Mouse (Mus musculus): ENCODE measurements at regions not wholly inside any gene's neighbourhood (a gene's known extent, or its start where the extent isn't known, plus 50 kb on each side); places are given as distances from the start of the nearest gene placed in this dataset.
"Not testable (repeated sequence)": the region's sequence is repeated elsewhere in the genome, so short reads cannot be mapped to it uniquely, and the experiment has no call there.

- no peak for DNase-seq
Observed at GRCm38 (mm10) chr12:114285082-114285481, 741.4 kb downstream of the Adam6a start.

DNA sequence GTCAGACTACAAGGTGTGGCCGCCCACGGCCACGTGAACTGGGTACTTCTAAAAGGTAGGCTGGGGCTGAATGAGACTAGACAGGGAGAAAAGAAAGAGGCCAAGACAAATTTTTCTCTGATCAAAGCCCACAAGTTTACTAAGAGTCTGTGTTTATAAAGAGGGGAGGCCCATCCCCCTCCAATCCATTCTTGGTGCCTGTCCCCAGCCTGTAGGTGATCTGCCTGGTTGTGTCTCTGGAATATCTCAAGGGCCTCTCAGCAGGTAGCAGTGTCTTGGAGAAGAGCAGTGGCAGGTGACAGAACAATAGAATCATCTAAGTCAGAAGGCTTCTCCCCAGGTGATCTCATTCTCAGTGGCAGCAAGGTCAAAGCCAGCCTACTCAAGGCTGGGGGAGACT, 743.3 kb downstream of the Adam6a start:
- DNase-seq, result no peak

DNA sequence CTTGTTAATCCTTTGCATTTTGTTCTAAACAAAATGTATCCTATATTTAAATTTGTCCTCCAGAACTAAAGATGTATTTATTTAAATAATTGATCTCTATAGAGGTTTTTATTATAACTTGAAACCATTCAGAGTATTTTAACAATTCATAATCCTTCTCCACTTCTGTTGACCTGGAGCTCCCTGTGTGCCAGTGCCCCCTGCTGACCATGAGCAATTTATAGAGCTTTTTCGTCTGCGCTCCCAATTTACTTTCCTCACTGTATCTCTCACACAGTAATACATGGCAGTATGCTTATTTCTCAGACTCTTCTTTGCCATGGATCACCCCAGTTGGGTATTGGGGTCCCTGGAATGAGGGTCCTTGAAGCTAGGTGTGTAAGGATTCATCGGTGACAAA, 747.4 kb downstream of the Adam6a start:
- DNase-seq, result no peak

- DNase-seq, result no peak
Observed at GRCm38 (mm10) chr12:114299771-114300170, 756.1 kb downstream of the Adam6a start.

DNA sequence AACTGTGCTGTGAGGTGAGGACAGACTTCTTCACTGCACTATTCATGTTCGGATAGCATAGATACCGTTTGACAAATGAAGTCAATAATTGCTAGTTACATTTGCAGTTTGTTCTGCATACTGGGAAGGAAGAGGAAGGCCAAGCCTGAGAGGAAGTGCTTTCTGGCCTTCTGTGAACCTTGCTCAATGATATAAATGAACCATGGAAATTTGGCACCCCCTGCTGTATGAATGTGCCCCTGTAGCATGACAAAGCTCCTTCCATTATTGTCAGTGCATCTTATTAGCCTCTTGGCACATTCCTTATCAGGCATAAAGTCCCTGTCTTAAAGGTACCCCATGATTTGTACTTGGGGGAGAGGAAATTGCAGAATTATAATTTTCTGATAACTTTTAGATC, 758.0 kb downstream of the Adam6a start:
- peak in 1 of 2 experiments; percentile 3 for DNase-seq

DNA sequence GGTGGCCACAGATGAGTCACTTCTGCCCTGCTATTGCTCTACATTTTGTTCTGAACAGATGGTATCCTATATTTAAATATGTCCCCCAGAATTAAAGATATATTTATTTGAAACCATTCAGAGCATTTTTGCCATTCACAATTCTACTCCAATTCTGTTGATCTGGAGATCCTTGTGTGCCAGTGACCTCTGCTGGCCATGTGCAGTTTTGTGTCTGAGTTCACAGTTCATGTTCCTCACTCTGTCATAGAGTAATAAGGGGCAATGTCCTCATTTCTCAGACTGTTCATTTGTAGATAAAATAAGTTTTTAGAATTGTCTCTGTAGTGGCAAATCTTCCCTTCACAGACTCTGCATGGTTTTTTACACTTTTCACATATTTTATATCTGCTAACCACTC, 788.8 kb downstream of the Adam6a start:
- DNase-seq, result peak; percentile 12 to 13

DNA sequence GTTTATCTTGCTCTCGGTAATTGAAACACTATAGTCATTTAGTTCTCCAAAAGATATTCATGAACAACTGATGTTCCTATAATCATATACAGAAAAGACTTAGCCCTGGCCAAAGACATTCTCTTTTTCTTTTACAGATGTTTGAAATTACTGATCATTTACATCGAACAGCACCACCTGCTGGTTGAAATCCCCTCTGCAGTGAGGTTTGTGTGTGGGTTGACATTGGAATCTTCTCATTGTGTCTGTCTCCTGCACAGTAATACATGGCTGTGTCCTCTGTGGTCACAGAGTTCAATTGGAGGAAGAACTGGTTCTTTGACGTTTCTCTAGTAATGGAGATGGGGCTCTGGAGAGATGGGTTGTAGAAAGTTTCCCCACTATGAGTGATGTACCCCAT, 822.6 kb downstream of the Adam6a start:
- DNase-seq, result peak; percentile 27 to 43

- peak; percentile 40 to 41 for DNase-seq
Observed at GRCm38 (mm10) chr12:114378696-114379350, 835.1 kb downstream of the Adam6a start.

DNA sequence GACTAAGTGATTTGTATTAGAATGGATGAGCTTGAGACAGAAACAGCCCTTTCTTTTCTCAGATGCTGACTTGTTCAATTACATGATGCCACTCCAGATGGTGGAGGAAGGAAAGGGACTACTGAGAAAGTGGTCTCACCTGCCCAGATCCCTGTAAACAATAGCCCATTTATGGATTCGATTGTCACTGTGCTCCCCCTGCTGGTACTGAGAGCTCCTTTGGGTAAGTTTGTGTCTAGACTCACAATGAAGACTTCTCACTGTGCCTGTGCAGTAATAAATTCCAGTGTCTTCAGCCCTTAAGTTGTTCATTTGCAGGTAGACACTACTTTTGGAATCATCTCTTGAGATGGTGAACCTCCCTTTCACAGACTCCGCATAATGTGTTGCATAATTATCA, 847.7 kb downstream of the Adam6a start:
- no peak for DNase-seq

DNA sequence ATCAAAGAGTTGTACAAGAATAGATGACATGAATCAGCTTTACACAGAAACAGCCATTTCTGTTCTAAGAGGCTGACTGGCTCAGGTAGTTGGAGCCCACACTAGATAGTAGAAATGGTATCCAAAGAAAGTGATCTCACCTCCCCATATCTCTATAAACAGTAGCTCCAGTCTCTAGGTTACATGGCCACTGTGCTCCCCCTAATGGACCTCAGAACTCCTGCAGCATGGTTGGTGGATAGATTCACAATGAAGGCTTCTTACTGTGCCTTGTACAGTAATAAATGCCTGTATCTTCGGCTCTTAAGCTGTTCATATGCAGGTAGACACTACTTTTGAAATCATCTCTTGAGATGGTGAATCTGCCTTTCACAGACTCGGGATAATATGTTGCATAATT, 862.5 kb downstream of the Adam6a start:
- no peak for DNase-seq

DNA sequence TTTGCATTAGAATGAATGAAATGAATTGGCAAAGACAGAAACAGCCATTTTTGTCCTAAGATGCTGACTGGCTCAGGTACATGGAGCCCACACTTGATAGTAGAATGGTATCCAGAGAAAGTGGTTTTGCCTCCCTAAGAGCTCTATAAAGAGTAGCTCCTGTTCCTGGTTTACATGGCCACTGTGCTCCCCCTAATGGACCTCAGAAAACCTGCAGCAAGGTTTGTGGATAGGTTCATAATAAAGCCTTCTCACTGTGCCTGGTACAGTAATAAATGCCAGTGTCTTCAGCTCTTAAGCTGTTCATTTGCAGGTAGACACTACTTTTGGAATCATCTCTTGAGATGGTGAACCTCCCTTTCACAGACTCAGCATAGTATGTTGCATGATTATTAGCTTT, 890.8 kb downstream of the Adam6a start:
- no peak for DNase-seq

GRCm38 (mm10) chr12:114462037-114462436, 918.3 kb downstream of the Adam6a start:
- DNase-seq, result no peak

DNA sequence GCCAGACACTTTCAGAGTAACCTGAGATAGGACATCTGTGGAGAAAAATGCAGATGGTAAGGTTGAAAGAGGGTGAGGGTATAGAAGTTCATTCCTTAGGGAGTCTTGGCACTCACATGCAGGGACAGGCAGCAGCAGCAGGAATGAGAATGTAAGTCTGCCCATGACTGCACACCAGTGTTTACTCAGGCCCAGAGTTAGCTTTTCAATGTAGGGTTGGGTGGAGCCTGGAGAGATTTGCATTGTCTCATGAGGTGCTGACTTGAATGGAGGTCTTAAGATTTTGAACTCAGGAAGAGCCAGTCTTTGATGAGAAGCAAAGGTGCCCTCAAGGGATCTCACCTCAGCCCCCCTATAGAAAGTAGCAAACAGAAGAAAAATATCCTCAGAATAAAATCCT, 918.9 kb downstream of the Adam6a start:
- no peak for DNase-seq

DNA sequence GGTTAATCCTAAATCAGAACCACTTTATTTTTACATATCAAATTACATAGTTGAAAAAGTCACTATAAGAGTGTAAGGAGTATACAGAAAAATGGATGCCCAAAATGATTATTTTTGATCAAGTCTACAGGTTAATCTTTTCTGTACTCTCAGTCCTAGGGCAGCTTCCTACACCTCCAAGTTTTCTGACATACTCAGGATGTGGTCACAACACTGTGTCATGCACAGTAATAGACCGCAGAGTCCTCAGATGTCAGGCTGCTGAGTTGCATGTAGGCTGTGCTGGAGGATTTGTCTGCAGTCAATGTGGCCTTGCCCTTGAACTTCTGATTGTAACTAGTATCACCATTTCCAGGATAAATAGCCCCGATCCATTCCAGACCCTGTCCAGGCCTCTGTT, 925.1 kb downstream of the Adam6a start:
- DNase-seq, result no peak

DNA sequence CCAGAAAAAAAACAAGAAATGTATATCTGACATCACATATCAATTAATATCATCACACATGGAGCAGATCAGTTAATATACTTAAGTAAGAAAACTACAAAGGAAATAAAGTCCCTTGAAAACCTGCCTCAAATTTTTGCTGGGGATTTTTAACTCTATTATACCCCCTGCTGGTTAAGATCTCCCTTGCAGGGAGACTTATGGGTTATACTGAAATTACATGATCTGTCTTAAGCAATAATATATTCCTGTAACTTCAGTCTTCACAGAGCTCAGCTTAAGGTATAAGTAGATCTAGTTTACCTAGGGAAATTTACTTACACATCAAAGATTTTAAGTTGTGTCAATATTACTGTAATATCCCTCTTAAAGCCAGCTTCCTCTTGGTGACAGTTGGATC, 929.0 kb downstream of the Adam6a start:
- DNase-seq, result not testable (repeated sequence)

DNA sequence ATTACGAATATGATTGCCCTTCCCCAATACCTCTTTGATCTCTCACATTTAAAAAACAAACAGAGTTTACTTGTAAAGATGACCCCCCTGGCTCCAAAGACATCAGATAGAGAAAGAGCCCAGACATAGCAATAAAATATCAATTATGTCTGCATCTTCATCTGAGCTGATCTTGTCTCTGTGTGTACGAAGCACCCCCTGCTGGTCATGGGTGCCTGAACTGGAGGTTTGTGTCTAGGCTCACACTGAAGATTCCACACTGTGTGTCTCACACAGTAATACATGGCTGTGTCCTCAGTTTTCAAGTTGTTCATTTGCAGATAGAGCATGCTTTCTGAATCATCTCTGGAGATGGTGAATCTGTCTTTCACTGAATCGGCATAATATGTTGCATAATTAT, 935.0 kb downstream of the Adam6a start:
- DNase-seq, result no peak

- not testable (repeated sequence) for DNase-seq
Observed at GRCm38 (mm10) chr12:114493500-114494031, 949.9 kb downstream of the Adam6a start.

GRCm38 (mm10) chr12:114495741-114496140, 952.0 kb downstream of the Adam6a start:
- peak; percentile 45 to 51 for DNase-seq

DNA sequence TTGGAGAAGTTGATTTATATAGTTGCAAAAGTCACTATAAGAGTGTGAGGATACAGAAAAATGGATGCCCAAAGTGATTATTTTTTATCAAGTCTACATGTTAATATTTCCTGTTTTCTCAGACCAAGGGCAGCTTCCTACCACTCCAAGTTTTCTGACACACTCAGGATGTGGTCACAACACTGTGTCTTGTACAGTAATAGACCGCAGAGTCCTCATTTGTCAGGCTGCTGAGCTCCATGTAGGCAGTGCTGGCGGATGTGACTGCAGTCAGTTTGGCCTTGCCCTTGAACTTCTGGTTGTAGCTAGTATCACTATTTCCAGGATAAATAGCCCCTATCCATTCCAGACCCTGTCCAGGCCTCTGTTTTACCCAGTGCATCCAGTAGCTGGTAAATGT, 969.4 kb downstream of the Adam6a start:
- no peak for DNase-seq

- DNase-seq, result peak; percentile 26 to 36
Observed at GRCm38 (mm10) chr12:114542094-114542493, 998.4 kb downstream of the Adam6a start.

DNA sequence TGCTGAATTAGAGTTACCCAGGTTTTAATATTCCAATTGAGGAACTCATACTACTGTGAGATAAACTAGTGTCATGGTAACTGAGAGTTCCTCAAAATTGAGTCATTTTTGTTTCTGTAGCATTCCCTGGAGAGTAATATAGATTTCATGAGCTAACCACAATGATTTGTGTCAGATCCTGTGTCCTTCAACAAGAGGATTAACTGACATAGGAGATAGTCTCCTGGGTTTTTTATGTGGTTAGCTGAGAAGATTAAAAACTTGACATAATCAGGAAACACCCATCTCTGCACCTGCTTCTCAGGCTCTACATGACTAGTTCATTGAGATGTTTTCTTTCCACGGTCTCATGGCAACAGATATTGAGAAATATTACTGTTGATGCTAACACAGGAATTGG, 1001.2 kb downstream of the Adam6a start:
- DNase-seq, result peak in 1 of 2 experiments; percentile 7

DNA sequence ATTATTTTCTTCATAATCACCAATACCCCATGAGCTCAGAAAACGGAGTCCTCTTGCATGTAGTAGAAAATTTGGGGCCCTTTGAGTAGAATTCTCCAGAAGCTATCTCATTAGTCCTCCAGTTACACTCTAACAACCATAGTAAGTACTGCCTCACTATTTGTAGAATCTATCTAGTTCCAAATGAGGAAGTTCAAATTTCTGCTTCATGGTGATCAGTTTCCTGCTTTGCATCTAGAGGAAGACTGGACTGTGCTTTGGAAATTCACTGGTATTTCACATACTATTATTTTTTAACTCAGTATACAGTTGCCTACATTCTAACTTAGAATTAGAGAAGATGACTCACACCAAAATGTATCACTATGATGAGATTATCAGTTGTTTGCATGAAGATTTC, 1018.7 kb downstream of the Adam6a start:
- DNase-seq, result no peak

DNA sequence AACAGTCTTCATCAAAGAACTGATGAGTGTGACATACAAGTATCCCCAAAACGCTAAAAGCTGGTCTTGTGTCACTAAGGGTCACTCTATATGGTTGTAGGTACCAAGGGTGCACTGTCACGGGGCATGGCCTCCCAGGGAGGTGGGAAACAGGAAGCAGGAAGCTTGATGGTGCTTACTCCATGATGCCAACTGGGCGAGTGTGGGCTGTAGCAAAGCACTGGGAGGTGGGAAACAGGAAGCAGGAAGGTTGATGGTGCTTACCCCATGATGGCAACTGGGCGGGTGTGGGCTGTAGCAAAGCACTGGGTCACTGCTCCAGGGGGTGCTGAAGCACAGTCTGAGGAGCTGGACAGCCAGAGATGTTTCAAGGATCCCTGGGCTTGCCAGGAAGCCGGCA, 1019.3 kb downstream of the Adam6a start:
- peak in 1 of 2 experiments; percentile 2 for DNase-seq

GRCm38 (mm10) chr12:114563683-114564082, 1020.0 kb downstream of the Adam6a start:
- no peak for DNase-seq

- no peak for DNase-seq
Observed at GRCm38 (mm10) chr12:114564329-114564728, 1020.6 kb downstream of the Adam6a start.
